Mouse (Mus musculus) regulatory T cell (primary cell): Measurements from ENCODE around the gene Abcg8.

Experiments used
- in situ Hi-C: fragments of 300-600 bp; cut with MboI, MseI; formaldehyde crosslinking; loops from one replicate; pipeline ENCODE4 v1.15.1; 2025; ENCODE audit warnings: high pct_unique_total_duplicates

Gene Abcg8

GRCm38 (mm10) chr17:84658195-84658594, 17.9 kb upstream of the Abcg8 start:
- in situ Hi-C loops = no loop called here

DNA sequence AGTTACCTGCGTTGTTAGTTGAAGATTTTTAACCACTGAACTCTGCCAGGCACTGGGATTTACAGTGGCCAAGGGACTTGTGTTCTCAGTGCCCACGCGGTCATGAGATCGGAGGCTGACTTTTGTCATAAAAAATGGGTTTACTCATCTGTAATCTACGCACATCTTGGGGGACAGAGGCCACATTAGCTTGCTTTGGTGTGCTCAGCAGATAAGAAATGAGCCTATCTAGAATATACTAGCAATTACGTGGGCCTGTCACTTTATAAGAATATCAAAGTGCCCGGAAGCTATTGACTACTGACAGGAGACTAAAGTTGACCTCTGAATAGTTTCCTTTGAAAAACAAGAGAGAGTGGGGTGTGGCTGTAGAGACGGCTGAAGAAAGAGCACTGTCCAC, 17.2 kb upstream of the Abcg8 start:
- in situ Hi-C loops = no loop called here

DNA sequence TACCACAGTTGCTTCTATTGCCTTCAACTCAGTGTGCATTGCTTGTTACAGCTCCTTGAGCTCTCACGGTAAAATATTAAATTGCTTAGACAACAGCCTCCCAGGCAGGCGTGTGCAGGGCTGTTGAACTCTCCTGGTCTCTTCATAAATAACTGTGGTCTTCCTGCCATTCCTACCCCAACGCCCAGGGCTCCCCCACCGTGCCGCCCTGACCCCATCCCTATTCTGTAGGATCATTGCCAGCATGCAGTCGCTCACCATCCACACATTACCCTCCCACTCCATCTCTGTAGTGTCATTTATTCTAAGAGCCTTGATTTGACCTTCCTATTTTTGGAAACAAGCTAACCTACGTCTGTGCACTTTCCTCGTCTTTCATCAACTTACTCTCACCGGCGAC, 11.0 kb upstream of the Abcg8 start:
- in situ Hi-C loops = no loop called here

- in situ Hi-C loops = no loop called here
Measured at GRCm38 (mm10) chr17:84665691-84666090, 10.4 kb upstream of the Abcg8 start.

- in situ Hi-C loops = no loop called here
Measured at GRCm38 (mm10) chr17:84667848-84668247, 8.3 kb upstream of the Abcg8 start.

DNA sequence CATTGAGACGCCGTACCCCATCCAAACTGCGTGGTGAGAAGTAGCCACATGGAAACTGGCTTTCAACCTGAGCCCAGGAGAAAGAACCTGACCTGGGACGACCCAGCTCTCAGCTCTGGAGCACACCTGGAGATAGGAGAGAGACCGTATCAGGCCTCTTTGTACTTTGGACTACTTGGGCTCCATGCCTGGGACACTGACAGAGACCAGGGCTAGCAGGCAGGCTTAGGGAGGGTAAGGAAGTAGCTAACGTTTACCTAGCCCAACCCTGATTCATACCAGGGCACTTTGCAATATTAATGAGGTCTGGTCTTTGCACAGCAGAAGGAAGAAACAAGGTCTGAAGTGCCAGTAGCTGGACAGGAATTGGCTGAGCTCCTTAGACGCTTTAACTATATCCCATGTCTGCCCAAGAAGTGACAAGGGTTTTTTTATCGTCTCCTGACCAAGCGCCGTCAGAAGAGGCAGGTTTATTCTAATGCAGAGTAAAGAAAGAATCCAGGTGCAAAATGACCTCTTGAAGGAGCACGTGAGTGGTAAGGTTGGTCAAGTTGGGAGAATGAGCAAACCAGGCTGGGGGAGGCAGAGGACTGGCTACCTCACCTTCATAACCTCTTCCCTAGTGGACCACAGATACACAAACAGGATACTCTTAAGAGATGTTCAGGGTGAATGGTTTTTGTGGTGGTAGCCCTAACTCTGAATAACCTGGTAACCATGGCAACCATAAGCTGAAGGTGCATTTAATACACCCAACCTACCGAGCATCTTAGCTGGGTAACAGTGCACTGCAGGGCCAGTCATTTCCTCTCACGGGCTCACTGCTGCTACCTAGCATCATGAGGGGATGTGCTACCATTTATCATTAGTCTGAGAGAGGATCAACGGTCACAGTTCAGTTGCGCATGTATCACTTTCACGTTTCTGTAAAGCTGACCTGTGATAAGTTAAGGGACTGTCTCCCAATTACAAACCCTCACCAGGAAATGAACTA, 3.4 kb upstream of the Abcg8 start:
- in situ Hi-C loops = no loop called here

- in situ Hi-C loops = no loop called here
Measured at GRCm38 (mm10) chr17:84674048-84674447, 2.1 kb upstream of the Abcg8 start.

DNA sequence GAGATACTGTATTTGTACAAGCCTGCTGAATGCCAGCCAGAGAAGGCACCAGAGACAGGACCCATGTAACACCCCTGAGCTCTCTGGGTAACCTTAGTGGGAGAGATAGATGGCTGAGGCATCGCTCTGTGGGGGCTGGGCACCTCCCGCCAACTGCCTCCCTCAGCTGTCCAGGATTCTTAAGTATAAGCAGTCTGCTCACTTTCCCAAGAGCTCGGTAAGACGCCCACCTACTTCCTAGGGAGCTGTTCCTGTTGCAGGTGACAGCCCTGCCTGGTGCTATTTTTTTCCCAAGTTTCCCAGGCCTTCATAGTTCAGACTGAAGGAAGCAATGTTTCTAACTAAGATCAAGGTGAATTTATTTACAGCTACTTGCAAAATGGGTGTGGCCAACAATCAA, 898 bp upstream of the Abcg8 start:
- in situ Hi-C loops = no loop called here

GRCm38 (mm10) chr17:84677595-84677994, 1.5 kb downstream of the Abcg8 start:
- in situ Hi-C loops = no loop called here

DNA sequence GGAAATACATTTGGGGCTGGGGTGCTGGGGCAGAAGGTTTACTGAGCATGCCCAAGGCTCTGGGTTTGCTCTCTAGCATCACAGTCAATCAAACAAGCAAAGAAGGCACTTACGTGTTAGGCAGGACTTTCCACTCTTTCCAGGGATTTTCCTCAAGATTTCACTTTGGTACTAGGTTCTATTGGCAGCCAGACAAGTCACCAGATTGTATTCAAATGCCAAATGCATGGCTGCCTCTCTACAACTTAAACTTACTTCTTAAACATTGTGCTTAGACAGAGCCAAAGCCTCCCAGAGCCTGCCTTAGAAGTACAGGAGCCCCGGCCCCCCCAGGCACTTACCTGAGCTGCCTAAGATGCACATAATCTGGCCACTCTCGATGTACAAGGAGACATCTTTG, 5.6 kb downstream of the Abcg8 start:
- in situ Hi-C loops = no loop called here

- in situ Hi-C loops = no loop called here
Measured at GRCm38 (mm10) chr17:84682734-84683717, 6.9 kb downstream of the Abcg8 start, which contains the start of gene Abcg5. Abcg5 (minus strand) TSS chr17:84683011.

- in situ Hi-C loops = no loop called here
Measured at GRCm38 (mm10) chr17:84684284-84684683, 8.2 kb downstream of the Abcg8 start.

DNA sequence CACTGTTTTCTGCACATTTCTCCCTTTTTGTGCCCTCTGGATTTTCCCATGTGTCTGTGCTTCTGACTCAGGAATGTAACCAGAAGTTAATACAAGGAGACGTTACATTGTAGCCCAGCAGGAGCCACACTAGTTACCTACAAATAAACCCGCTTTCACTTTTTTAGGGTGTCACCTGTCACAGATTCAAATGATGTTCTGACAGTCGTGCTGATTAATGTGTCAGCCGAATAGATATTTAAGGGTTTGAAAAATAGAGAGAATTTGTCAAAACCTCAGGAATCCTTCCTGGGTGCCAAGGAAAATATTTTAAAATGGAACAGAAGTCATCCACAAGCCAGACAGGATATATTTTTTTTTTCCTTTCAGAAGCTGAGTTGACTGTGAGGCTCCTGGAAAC, 9.2 kb downstream of the Abcg8 start:
- in situ Hi-C loops = no loop called here

DNA sequence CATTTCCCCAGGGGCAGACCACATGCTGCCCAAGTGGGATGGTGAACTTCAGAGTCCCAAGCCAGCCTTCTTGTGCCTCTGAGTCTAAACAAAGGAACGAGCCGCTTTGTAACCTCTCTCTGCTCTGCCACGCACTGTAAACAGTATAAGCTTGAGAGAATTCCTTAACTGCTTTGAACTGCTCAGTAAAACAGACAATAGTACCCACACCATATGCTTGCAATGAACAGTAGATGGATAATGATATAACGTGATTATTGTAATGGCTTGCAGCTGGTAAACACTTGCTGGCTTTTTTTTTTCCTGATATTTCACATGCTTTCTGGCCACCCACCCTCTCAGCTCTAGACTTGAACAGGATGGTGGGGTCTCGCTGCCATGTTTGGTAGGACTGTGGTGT, 11.9 kb downstream of the Abcg8 start:
- in situ Hi-C loops = no loop called here

- in situ Hi-C loops = no loop called here
Measured at GRCm38 (mm10) chr17:84688834-84689233, 12.7 kb downstream of the Abcg8 start.

GRCm38 (mm10) chr17:84689316-84689715, 13.2 kb downstream of the Abcg8 start:
- in situ Hi-C loops = no loop called here

DNA sequence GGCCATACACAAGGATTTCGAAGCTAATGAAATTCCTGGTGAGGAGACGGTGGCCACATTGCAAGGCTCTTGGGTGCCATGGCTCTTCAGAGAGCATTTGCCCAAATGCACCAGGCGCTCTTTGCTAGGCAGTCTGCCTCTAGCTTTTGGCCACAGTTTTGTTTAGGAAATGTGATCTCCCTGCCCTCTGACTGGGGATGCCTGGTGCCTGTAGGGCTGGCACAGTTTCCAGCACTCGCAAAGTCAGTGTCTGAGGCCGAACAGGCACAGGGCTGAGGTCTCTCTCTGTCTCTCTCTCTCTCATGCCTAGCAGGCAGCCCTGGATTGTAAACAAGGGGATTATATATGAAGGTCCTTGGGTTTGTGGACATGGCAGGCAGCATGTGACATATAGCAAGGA, 14.0 kb downstream of the Abcg8 start:
- in situ Hi-C loops = no loop called here

GRCm38 (mm10) chr17:84693741-84694140, 17.6 kb downstream of the Abcg8 start:
- in situ Hi-C loops = no loop called here

DNA sequence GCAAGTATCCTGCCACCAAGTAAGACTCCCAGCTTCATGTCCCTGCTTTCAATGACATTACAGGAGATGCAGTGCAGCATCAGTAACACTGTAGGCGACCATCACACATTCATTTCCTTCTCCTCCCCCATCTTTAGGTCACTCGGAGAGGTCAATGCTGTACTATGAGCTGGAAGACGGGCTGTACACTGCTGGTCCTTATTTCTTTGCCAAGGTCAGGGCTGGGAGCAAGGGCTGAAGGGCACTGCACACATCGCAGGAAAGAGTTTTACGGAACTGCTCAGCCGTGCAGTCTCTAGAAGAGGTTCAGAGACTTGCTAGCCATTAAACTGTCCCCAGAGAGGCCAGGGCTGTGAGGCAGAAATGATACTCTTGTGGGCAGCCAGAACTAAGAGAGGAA, 20.4 kb downstream of the Abcg8 start:
- in situ Hi-C loops = no loop called here

DNA sequence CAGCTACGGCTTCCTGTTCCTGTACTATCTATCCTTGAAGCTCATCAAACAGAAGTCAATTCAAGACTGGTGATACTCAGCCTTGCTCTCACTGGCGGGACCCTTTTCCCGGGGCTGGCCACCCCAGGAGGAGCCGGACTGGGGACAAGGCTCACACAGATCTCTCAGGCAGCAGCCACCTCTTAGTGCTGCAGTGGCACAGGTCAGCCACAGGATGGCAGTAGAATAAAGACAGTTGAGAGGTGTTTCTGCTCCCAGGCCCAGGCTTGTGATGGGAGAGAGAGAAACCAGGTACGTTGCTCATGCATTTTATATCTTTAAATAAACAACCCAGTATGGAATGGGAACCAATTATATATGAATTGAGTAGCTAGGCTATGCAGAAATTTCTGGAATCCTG, 22.6 kb downstream of the Abcg8 start:
- in situ Hi-C loops = no loop called here

DNA sequence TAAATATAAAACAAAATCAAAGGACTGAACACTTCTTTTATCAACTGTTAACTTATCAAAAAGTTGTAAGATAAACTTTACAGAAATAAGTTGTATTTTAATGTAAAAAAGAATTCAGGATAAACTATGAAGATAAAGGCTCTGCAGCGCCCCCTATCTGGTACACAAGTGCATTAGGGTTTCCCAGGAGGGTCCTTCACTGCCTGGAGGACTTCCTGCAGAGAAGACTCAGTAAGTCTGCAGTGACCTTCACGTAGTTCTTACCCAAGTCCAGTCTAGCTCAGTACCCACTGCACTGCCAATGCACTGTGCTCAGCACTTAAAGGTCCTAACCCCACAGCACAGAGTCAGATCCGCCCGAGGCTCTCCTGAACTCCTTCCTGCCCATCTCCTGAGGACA, 31.3 kb downstream of the Abcg8 start:
- in situ Hi-C loops = no loop called here

DNA sequence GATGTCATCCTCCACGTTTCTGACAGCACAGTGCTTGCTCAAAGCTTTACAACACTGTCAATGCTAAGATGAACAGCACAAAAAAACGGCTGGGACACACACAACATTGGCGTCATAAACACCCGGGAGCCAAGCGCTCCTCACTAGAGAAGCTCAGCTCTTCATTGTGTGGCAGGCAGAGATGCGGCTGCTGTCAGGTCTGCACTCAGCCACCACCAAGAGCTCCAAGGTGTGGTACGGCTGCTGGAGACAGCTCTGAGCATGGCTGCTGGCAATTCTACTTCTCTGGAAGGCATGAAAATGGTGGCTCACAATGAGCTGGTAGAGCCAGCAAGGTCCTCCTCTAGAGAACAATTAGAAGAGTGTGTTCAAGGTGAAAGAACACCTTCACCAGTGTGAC, 32.7 kb downstream of the Abcg8 start:
- in situ Hi-C loops = no loop called here
